Mouse (Mus musculus) urinary bladder, adult 18-20 months (tissue): Measurements from ENCODE around the gene Pold3.
"Not testable (repeated sequence)": the region's sequence is repeated elsewhere in the genome, so short reads cannot be mapped to it uniquely, and the experiment has no call there.

Source experiments
- DNase-seq, 2 experiments: peaks; one replicate each; pipeline ENCODE4 v3.0.0; 2022; ENCODE audit warnings: low spot score in 2 of 2, mixed read lengths in 2 of 2

Pold3 gene

GRCm38 (mm10) chr7:100111506-100111905 lies 9.9 kb downstream of the Pold3 start:
- DNase-seq: no peak

- DNase-seq: no peak
Observed at GRCm38 (mm10) chr7:100108341-100108740, 13.0 kb downstream of the Pold3 start.

DNA sequence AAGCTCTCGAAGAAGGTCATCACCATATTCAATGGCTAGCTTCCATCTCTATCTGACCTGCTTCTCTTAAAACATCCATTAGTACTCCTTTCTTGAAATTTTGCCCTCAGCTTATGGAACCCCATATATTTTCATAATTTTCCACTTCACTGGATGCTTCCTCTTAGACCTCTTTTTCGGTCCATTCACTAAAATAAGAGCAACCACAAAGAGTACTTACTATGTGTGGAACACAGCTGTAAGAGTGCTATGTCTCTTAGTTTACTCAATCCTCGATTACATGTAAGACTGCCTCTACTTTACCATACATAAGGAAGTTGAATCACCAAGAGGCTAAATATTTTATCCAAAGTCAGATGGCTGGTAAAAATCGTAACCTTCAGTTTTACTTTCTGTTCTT lies 16.7 kb downstream of the Pold3 start:
- DNase-seq: no peak

GRCm38 (mm10) chr7:100100031-100100595 lies 21.3 kb downstream of the Pold3 start:
- peak in 1 of 2 experiments; percentile 11 for DNase-seq

GRCm38 (mm10) chr7:100086891-100087290 lies 34.5 kb downstream of the Pold3 start:
- no peak for DNase-seq

DNA sequence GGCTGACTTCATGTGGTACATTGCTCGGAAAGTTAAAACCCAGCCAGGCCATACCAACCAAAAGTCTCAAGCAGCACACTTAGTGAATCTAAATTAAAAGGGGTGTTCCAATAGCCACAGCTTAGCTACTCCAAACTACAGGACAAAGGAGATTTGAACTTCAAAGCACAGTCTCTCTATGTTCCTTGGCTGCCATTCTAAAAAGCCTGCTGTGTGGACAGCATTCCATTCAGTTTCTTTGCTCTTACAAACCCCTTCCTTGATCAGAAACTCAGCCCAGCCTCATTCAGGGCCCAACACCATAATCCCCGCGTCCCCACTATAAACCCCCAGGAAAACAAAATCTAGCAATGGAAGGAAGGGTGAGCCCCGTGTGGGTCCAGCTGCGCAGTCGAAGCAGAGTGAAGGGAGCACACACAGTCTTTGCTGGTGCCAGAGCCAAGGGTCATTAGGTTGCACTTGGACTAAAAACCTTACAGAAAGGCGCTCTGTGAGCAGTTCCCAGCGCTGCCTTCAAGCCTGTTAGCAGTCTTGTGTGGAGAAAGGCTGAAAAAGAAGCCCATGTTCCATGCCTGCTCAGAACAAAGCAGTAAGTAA lies 35.1 kb downstream of the Pold3 start:
- DNase-seq: no peak

DNA sequence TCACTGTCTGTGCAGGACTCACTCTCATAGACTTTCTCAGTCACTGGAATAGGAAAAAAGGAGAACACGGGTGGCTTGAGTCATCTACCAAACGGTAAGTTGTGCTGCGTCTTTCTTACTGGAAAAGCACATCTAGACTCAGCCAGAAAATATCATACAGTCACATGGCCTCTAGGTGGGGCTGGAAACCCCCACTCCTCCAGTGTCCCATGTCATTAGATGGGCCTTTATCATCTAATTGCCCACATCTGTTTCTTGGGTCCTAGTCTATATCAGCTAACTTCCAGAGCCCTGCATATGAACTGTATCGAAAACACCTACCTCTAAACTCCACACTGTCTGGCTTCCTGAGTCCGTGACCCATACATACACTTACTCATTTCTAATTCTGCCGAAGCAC lies 37.6 kb downstream of the Pold3 start:
- DNase-seq: no peak

DNA sequence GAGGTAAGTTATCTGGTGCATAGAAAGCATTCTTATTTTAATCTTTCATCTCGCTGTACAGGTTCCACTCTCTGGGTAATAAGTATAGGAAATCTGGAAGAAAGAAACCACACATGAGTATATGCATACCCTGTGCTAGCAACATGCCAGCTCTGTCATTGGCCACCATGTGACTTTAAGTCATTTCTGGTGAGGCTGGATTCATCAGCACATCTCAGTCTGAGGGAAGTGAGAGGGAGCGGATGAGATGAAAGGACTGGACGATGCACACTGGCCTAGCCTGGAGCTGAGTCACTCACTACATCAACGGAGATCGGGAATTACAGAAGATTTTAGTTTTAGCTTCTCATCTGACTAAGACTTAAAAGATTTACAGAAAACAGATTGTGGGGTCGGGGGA lies 38.5 kb downstream of the Pold3 start:
- DNase-seq: no peak

DNA sequence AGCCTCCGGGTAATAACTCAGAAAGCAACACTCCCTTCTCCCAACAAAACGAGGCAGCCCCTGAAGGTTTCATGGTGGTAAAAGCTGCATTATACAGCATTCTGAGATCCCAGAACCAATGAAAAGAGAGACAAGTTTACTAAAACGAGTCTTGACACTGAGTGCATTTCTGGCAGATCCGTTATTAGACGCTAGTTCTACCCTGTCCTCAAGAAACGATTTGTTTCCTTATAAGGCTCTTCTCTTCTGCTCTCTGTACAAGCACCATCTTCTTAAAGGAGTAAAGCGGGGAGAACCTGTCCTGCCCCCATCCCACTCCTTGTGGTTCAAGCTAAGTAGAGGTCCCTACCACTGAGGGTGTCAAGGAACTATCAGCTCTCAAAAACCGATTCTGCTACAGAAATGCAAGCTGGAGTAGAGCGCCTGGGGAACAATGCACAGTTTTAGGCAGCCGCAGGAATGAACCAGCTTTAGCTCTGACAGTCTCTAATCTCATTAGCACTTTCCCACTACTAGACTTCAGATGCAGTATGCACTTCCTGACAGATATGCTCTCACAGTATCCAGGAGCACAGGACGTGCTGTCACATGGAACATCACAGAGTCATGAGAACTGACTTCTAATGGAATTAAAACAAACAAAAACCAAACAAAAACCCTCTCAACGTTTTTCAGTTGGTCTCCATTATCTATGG lies 41.1 kb downstream of the Pold3 start:
- no peak for DNase-seq

- no peak for DNase-seq
Observed at GRCm38 (mm10) chr7:100077071-100077470, 44.3 kb downstream of the Pold3 start.

- no peak for DNase-seq
Observed at GRCm38 (mm10) chr7:100076296-100076695, 45.1 kb downstream of the Pold3 start.

GRCm38 (mm10) chr7:100073959-100074358 lies 47.4 kb downstream of the Pold3 start:
- DNase-seq: no peak

GRCm38 (mm10) chr7:100052991-100053390 lies 68.4 kb downstream of the Pold3 start:
- DNase-seq: not testable (repeated sequence)

DNA sequence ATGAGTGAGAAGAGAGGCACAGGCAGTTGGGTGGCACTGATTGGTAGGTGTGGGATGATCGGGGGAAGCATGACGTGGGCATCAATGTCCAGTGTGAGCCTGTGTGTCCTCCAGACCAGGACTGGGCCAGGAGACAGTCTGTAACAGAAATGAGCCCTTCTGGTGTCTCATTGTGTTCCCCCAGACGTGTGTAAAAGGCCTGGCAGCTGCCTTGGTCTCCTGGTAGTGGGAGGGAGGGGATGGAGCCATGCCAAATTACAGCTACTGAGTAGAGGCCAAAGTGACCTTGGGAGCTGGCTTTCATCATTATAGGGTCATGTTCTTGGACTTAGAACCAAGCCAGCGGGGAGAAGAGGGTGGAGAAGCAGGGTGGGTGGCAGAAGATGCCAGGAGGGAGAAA lies 69.5 kb downstream of the Pold3 start:
- no peak for DNase-seq

DNA sequence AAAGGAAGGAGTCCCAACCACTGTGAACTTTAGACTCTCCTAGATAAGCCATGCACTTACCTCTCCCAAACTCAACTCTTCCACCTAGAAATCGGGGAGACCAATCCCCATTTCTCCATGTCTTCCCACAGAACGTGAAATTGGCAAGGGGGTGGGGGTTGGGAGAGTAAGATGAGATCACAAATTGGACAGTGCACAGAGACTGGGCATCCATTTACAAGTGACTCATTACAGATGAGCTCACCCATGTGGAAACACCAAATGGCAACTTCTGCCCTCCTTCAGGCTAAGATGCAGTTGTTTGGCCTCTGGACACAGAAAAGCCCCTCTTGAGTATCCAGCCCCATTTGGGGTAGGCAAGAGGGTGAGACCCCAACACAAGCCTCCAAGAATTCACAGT lies 74.9 kb downstream of the Pold3 start:
- DNase-seq: no peak

- no peak for DNase-seq
Observed at GRCm38 (mm10) chr7:100043605-100044031, 77.7 kb downstream of the Pold3 start.

- no peak for DNase-seq
Observed at GRCm38 (mm10) chr7:100043096-100043495, 78.3 kb downstream of the Pold3 start.

- no peak for DNase-seq
Observed at GRCm38 (mm10) chr7:100042120-100042519, 79.2 kb downstream of the Pold3 start.

- DNase-seq: no peak
Observed at GRCm38 (mm10) chr7:100036495-100036894, 84.9 kb downstream of the Pold3 start.

- no peak for DNase-seq
Observed at GRCm38 (mm10) chr7:100036050-100036449, 85.3 kb downstream of the Pold3 start.

DNA sequence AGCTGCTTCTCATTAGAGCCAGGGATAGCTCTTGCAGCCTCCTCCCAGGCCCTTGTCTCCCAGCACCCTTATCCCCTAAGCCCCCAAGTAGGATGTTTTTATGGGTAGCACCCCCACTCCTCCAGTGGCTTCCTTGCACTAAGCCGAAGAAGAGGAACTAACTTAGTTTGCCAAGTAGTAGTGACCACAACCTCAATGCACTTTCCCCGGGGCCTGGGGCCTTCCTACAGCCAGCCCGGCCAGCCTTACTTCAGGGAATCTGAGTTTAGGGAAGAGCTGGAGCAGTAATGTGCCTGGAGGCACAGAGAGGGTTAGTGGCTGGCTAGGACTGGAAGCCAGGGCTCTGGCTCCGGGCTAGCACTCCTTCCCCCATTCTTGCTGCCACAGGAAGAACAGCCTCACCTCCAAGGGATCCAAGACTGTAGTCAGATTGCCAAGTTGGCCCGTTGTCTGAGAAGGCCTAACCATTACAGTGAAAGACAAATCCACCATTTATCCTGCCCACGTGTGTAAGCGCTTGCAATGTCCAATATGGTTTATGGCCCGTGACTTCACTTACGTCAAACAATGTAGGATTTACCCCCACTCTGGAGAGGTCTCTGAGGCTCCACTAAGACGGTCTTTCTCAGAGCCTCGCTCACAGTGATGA lies 86.4 kb downstream of the Pold3 start:
- no peak for DNase-seq

- no peak for DNase-seq
Observed at GRCm38 (mm10) chr7:100033672-100034071, 87.7 kb downstream of the Pold3 start.
